Mouse (Mus musculus) ES-Bruce4 (cell line): ENCODE data around the gene Acss2. TPM values are rescaled to one million over a fixed set of nuclear protein-coding genes. Genes with fewer than 3 reads are reported as not detected.

Source experiments
- H3K27ac ChIP-seq: 2 replicates; pipeline ENCODE4 v1.5.1; 2012; ENCODE audit warnings: low read length, inconsistent platforms; ENCODE audit not compliant: insufficient read depth
- H3K27me3 ChIP-seq: 2 replicates; pipeline ENCODE4 v1.6.1; 2012; ENCODE audit warnings: mild to moderate bottlenecking, low read length, inconsistent platforms; ENCODE audit not compliant: control insufficient read depth, poor library complexity, insufficient read depth, severe bottlenecking
- H3K36me3 ChIP-seq: 2 replicates; pipeline ENCODE4 v1.6.1; 2012; ENCODE audit warnings: inconsistent platforms, mild to moderate bottlenecking, low read length, moderate library complexity; ENCODE audit not compliant: control insufficient read depth, poor library complexity, insufficient read depth, severe bottlenecking
- H3K4me1 ChIP-seq: one replicate; pipeline ENCODE4 v1.8.1; 2011; ENCODE audit warnings: low read length; ENCODE audit not compliant: control insufficient read depth, insufficient read depth
- H3K4me3 ChIP-seq: 2 replicates; pipeline ENCODE4 v1.5.1; 2011; ENCODE audit warnings: low read depth, mild to moderate bottlenecking, low read length
- H3K9ac ChIP-seq: 2 replicates; pipeline ENCODE4 v1.6.1; 2012; ENCODE audit warnings: low read depth, mild to moderate bottlenecking, inconsistent platforms; ENCODE audit not compliant: poor library complexity, severe bottlenecking
- H3K9me3 ChIP-seq: replicated peaks from 2 replicates; pipeline ENCODE4 v1.6.1; 2012; ENCODE audit warnings: mild to moderate bottlenecking, low read length, inconsistent platforms; ENCODE audit not compliant: control insufficient read depth, poor library complexity, insufficient read depth, severe bottlenecking
- CTCF ChIP-seq: IDR thresholded peaks from one replicate; pipeline ENCODE4 v1.8.1; 2011; ENCODE audit warnings: low read depth, low read length
- EP300 ChIP-seq: IDR thresholded peaks from 2 replicates; pipeline ENCODE4 v1.6.1; 2011; ENCODE audit warnings: low read depth, low read length; ENCODE audit not compliant: insufficient read depth
- POLR2A ChIP-seq: IDR thresholded peaks from one replicate; pipeline ENCODE4 v1.8.1; 2011; ENCODE audit warnings: low read length; ENCODE audit not compliant: insufficient read depth
- polyA plus RNA-seq: library from polyadenylated mRNA; stranded (reverse); fragments of >200 nt; gene quantifications from 2 replicates; pipeline ENCODE4 v1.2.4, GENCODE M21; 2011; ENCODE audit warnings: low read depth; ENCODE audit not compliant: missing spikeins, insufficient read depth, insufficient read length

Gene Acss2
- polyA plus RNA-seq, 1 experiment: 10.3 TPM

DNA sequence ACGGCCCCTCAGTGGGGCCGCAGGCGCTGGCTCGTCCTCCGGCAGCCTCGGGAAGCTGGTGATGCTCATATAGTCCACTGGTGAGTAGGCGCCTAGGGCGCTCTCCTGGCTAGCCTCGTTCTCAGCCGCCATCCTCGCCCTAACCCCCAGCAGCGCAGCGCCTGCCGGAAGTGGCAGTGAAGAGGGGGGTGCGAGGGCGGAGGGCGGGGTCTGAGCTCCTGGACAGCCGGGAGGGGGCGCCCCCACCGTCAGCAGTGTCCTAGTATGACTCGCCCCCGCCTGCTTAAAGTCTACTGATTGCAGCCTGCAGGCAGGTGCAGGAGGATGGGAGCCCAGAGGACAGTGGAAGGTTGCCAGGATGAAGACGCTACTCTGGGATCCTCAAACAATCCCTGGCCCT lies 3.1 kb upstream of the Acss2 start:
- peak overlapping the region; percentile 16; the same call in 1 of the 2 replicates for H3K4me3 ChIP-seq
- no peaks in the 10 kb centered on the region for H3K4me1 ChIP-seq
- no peak overlapping the region for H3K27ac ChIP-seq
- TF ChIP-seq CTCF: peak; percentile 39
- no peak for TF ChIP-seq POLR2A
- no peaks in the 10 kb centered on the region for H3K9me3 ChIP-seq
- 0 out of 2 replicates have a peak overlapping the region, but pooled peaks have one; percentile 14 for H3K9ac ChIP-seq
- H3K36me3 ChIP-seq: no peaks in the 10 kb centered on the region
- H3K27me3 ChIP-seq: no peaks in the 10 kb centered on the region

DNA sequence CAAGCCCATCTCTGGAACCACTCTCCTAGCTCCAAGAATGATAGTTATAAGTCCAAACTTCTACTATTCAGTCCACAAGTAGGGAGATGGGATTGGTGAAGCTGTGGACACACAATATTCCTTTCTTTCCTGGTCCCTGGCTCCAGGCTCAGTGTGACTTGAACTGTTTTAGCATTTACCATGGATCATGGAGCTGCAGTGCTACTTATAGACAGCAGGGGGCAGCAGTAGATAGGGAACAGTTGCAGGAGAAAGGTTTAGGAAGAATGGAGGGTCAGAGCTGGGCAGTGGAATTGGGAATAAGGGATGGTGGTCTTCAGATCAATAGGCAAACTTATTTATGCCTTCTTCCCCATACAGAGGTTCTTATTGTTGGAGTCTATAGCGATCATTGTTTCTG lies 1.8 kb upstream of the Acss2 start:
- Histone ChIP-seq H3K27me3 (no peaks in the 10 kb centered on the region), H3K9ac (no peak overlapping the region), H3K4me3 (no peak overlapping the region), H3K9me3 (no peaks in the 10 kb centered on the region), H3K27ac (no peak overlapping the region), H3K36me3 (no peaks in the 10 kb centered on the region), H3K4me1 (no peaks in the 10 kb centered on the region)
- TF ChIP-seq EP300 (no peak), CTCF (peak; percentile 42)

DNA sequence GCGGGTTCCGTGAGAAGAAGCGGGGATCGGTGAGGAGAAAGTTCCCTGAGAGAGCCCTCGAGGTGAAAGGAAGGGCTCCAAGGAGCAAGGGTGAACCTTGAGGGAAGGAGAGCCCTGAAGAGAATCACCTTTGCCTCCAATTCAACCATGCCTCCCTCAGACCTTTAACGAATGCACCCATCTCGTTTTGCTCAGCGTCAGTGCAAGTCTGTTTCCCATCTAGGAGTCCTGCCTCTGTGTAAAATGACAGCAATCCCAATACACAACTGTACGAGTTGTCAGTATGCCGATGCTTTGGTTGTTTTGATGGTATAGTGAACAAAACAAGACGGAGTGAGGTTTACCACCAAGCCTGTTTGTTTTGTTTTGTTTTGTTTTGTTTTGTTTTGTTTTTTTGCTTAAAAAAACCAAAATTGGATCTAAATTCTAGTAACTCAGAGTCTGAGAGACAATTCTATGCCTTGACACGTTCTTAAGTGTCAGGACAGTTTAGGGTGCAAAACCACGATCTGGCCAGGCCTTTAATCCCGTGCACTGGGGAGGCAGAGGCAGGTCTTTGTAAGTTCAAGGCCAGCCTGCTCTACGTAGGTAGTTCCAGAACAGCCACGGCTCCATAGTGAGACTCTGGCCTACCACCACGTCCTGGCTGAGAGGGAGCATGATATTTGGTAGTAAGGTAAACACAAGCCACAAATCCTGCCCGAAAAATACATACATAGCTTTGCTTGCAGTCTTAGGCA lies 953 bp downstream of the Acss2 start:
- no peaks in the 10 kb centered on the region for H3K4me1 ChIP-seq
- no peak overlapping the region for H3K27ac ChIP-seq

DNA sequence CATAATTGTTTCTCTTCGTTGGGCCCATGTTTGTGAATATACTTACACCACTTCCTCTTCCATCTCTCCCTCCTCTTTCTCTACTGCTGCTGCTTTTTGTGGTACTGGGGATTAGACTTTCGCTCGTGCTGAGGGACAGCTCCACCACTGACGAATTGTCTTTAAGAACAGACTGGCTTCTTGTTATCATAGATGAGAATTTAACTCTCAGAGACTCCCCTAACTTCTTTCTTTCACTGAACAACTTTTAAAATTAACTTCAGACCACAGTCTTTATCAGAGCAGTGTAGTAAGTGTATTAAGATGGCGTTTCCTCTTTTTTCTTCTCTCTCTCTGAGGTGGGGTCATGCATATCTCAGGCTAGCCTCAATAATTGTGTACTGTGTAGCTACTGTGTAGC lies 6.0 kb downstream of the Acss2 start:
- TF ChIP-seq CTCF (no peak), EP300 (no peak), POLR2A (no peak)
- H3K9me3 ChIP-seq: no peaks in the 10 kb centered on the region
- H3K9ac ChIP-seq: no peak overlapping the region
- H3K4me1 ChIP-seq: no peaks in the 10 kb centered on the region
- no peaks in the 10 kb centered on the region for H3K27me3 ChIP-seq
- H3K4me3 ChIP-seq: no peak overlapping the region
- H3K27ac ChIP-seq: no peak overlapping the region
- H3K36me3 ChIP-seq: no peaks in the 10 kb centered on the region

More for the DNA sequence above, 953 bp downstream of the Acss2 start:
- Histone ChIP-seq H3K9me3 (no peaks in the 10 kb centered on the region), H3K4me3 (peak overlapping the region; percentile 73), H3K27me3 (no peaks in the 10 kb centered on the region), H3K9ac (peak overlapping the region; percentile 8; the same call in 1 of the 2 replicates), H3K36me3 (no peaks in the 10 kb centered on the region)
- no peak for TF ChIP-seq EP300
- no peak for TF ChIP-seq POLR2A
- TF ChIP-seq CTCF: no peak

DNA sequence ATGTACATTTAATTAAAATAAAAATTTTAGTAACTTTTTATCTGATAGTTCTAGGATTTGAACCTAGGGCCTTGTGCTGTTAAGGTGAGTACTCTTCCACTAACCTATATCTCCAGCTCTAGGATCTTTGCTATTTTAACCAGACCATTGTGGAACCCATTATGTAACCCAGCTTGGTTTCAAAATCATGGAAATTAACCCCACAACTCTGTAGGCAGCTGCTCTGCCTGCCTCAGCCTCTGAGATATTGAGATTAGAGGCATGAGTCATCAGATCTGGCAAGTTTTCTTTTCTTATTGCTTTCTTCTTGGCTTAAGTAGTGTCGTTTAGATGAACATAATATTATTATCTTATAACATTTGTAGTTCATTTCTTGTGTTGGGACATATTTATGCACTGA lies 6.6 kb downstream of the Acss2 start:
- no peak for TF ChIP-seq EP300
- TF ChIP-seq POLR2A: no peak
- TF ChIP-seq CTCF: no peak
- H3K9me3 ChIP-seq: no peaks in the 10 kb centered on the region
- no peak overlapping the region for H3K9ac ChIP-seq
- H3K4me3 ChIP-seq: no peak overlapping the region
- H3K27ac ChIP-seq: no peak overlapping the region
- no peaks in the 10 kb centered on the region for H3K4me1 ChIP-seq
- H3K36me3 ChIP-seq: no peaks in the 10 kb centered on the region
- no peaks in the 10 kb centered on the region for H3K27me3 ChIP-seq

DNA sequence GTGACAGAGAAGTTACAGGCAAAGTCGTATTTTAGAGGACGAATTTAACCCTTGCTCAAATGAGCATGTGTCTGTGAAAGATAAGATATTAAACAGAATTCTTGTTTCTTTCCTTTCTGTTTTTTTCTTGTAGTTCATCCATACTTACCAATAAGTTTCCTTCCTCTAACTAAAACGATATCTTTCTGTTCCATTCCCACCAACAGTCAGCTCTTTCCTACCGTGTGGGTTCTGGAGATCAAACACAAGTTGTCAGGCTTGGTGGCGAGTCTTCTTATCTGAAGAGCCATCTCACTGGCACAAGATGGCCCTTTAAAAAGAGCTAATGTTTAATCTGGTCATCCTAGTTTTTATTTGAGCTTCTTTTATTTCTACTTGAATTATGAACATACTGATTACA lies 9.6 kb downstream of the Acss2 start:
- H3K27me3 ChIP-seq: no peaks in the 10 kb centered on the region
- H3K9ac ChIP-seq: no peak overlapping the region
- H3K27ac ChIP-seq: no peak overlapping the region
- H3K4me3 ChIP-seq: no peak overlapping the region
- H3K36me3 ChIP-seq: no peaks in the 10 kb centered on the region
- no peaks in the 10 kb centered on the region for H3K4me1 ChIP-seq
- H3K9me3 ChIP-seq: no peaks in the 10 kb centered on the region
- TF ChIP-seq EP300 (no peak), POLR2A (no peak)
